Mouse (Mus musculus) G1E (cell line): ENCODE results near the gene Rnf115.

Experiments used
- CTCF ChIP-seq: IDR thresholded peaks from 2 replicates; pipeline ENCODE4 v1.5.1; 2012; ENCODE audit warnings: low read depth, low read length, inconsistent platforms, mixed read lengths
- GATA1 ChIP-seq: IDR thresholded peaks from 2 replicates; pipeline ENCODE4 v1.6.1; 2012; ENCODE audit warnings: borderline replicate concordance, low read length, inconsistent platforms, mixed read lengths

DNA sequence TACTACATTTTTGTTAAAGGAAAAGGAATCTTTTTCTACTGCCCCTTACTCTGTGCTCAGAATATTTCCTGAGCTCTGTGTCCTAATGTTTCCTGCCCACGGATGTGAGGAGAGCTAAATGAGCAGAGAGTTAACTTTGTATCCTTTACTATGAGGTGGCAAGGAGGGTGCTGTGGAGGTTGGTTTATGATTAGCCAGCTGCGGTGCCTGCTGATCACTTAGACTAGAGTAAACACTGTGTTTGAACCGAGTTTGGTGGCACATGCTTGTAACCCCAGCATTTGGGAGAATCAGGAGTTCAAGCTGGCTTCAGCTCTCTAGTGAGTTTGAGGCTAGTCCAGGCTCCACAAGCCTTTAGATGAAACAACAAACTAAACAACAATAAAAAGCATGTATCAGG, 49.7 kb downstream of the Rnf115 start:
- TF ChIP-seq CTCF (no peak), GATA1 (no peak)
